Mouse (Mus musculus) E14TG2a.4 (cell line): ENCODE results near the gene Ermp1.
A peak's percentile ranks its signal among the peaks of the same experiment; 100 is the strongest.

Source experiments
- H3K27me3 ChIP-seq: 2 replicates; pipeline ENCODE4 v1.6.1; 2014; ENCODE audit warnings: low read length, control low read depth; ENCODE audit not compliant: insufficient read depth
- H3K36me3 ChIP-seq: 2 replicates; pipeline ENCODE4 v1.6.1; 2014; ENCODE audit warnings: low read length, control low read depth; ENCODE audit not compliant: insufficient read depth
- H3K4me1 ChIP-seq: replicated peaks from 2 replicates; pipeline ENCODE4 v1.6.1; 2014; ENCODE audit warnings: low read depth, low read length, control low read depth
- H3K4me3 ChIP-seq: replicated peaks from 2 replicates; pipeline ENCODE4 v1.5.1; 2014; ENCODE audit warnings: mild to moderate bottlenecking, low read length
- H3K9me3 ChIP-seq: 2 replicates; pipeline ENCODE4 v1.6.1; 2014; ENCODE audit warnings: low read length, control low read depth
- CTCF ChIP-seq: conservative IDR thresholded peaks from 2 replicates; pipeline ENCODE4 v1.5.1; 2014; ENCODE audit warnings: low read length
- NANOG ChIP-seq: IDR thresholded peaks from 2 replicates; pipeline ENCODE4 v1.6.1; 2014; ENCODE audit warnings: borderline replicate concordance, low read length, mixed read lengths
- POU5F1 ChIP-seq: IDR thresholded peaks from 2 replicates; pipeline ENCODE4 v1.6.1; 2014; ENCODE audit warnings: low read length, borderline replicate concordance

The Ermp1 gene

GRCm38 (mm10) chr19:29678181-29678778 lies 30.1 kb upstream of the Ermp1 start:
- Histone ChIP-seq H3K36me3 (no peaks in the 10 kb centered on the region), H3K4me3 (no peak overlapping the region), H3K9me3 (peaks cover 10% of the 10 kb centered on the region; the same call in 1 of the 2 replicates), H3K27me3 (no peaks in the 10 kb centered on the region), H3K4me1 (peaks cover 45% of the 10 kb centered on the region)
- TF ChIP-seq POU5F1 (no peak), CTCF (no peak), NANOG (no peak)

- Histone ChIP-seq H3K36me3 (no peaks in the 10 kb centered on the region), H3K4me3 (no peak overlapping the region), H3K4me1 (peaks cover 58% of the 10 kb centered on the region), H3K9me3 (no peaks in the 10 kb centered on the region), H3K27me3 (no peaks in the 10 kb centered on the region)
- TF ChIP-seq NANOG (no peak; the same call in 1 of the 2 replicates), CTCF (no peak), POU5F1 (no peak)
These were observed 28.4 kb upstream of the Ermp1 start for GRCm38 (mm10) chr19:29676479-29677193.

GRCm38 (mm10) chr19:29675562-29676078 lies 27.4 kb upstream of the Ermp1 start:
- H3K4me3 ChIP-seq: 0 out of 2 replicates have a peak overlapping the region, but pooled peaks have one; percentile 4
- H3K4me1 ChIP-seq: peaks cover 58% of the 10 kb centered on the region
- H3K36me3 ChIP-seq: no peaks in the 10 kb centered on the region
- no peaks in the 10 kb centered on the region for H3K9me3 ChIP-seq
- no peak for TF ChIP-seq POU5F1
- no peak for TF ChIP-seq CTCF
- no peak for TF ChIP-seq NANOG
- no peaks in the 10 kb centered on the region for H3K27me3 ChIP-seq

GRCm38 (mm10) chr19:29674946-29675345 lies 26.7 kb upstream of the Ermp1 start:
- peaks cover 54% of the 10 kb centered on the region for H3K4me1 ChIP-seq
- H3K36me3 ChIP-seq: no peaks in the 10 kb centered on the region
- TF ChIP-seq NANOG: no peak
- TF ChIP-seq CTCF: no peak
- no peak for TF ChIP-seq POU5F1

GRCm38 (mm10) chr19:29672660-29673059 lies 24.4 kb upstream of the Ermp1 start:
- TF ChIP-seq CTCF (no peak), NANOG (no peak), POU5F1 (no peak)
- H3K27me3 ChIP-seq: no peaks in the 10 kb centered on the region
- peaks cover 58% of the 10 kb centered on the region for H3K4me1 ChIP-seq
- H3K4me3 ChIP-seq: peak overlapping the region; percentile 72
- no peaks in the 10 kb centered on the region for H3K9me3 ChIP-seq
- no peaks in the 10 kb centered on the region for H3K36me3 ChIP-seq

More at GRCm38 (mm10) chr19:29674946-29675345, 26.7 kb upstream of the Ermp1 start:
- no peak overlapping the region for H3K4me3 ChIP-seq
- H3K9me3 ChIP-seq: no peaks in the 10 kb centered on the region
- H3K27me3 ChIP-seq: no peaks in the 10 kb centered on the region

- H3K36me3 ChIP-seq: no peaks in the 10 kb centered on the region
- no peaks in the 10 kb centered on the region for H3K27me3 ChIP-seq
- H3K4me1 ChIP-seq: peaks cover 65% of the 10 kb centered on the region
- no peaks in the 10 kb centered on the region for H3K9me3 ChIP-seq
- no peak for TF ChIP-seq NANOG
- no peak for TF ChIP-seq CTCF
- no peak for TF ChIP-seq POU5F1
- no peak overlapping the region for H3K4me3 ChIP-seq
These were observed 22.9 kb upstream of the Ermp1 start for GRCm38 (mm10) chr19:29671160-29671559.

- Histone ChIP-seq H3K4me1 (peaks cover 61% of the 10 kb centered on the region), H3K27me3 (no peaks in the 10 kb centered on the region), H3K9me3 (no peaks in the 10 kb centered on the region), H3K4me3 (no peak overlapping the region), H3K36me3 (no peaks in the 10 kb centered on the region)
- TF ChIP-seq POU5F1 (no peak), CTCF (no peak), NANOG (no peak)
These were observed 22.0 kb upstream of the Ermp1 start for GRCm38 (mm10) chr19:29670247-29670646.

GRCm38 (mm10) chr19:29668135-29668534 lies 19.9 kb upstream of the Ermp1 start:
- no peak for TF ChIP-seq CTCF
- no peak for TF ChIP-seq NANOG
- no peak for TF ChIP-seq POU5F1
- no peaks in the 10 kb centered on the region for H3K36me3 ChIP-seq
- H3K4me3 ChIP-seq: no peak overlapping the region

More at GRCm38 (mm10) chr19:29668135-29668534, 19.9 kb upstream of the Ermp1 start:
- Histone ChIP-seq H3K27me3 (no peaks in the 10 kb centered on the region), H3K4me1 (peaks cover 61% of the 10 kb centered on the region), H3K9me3 (no peaks in the 10 kb centered on the region)
